Mouse (Mus musculus) liver, postnatal 0 days (tissue): ENCODE results near the gene Extl2.

Experiments
- CTCF ChIP-seq: sonication (generic); IDR thresholded peaks from 2 replicates; pipeline ENCODE4 v1.5.1; 2016; ENCODE audit warnings: antibody characterized with exemption, low read depth
- EP300 ChIP-seq: IDR thresholded peaks from 2 replicates; pipeline ENCODE4 v1.6.1; 2016; ENCODE audit warnings: antibody characterized with exemption, low read depth, mild to moderate bottlenecking

GRCm38 (mm10) chr3:115984653-115985052, 22.6 kb upstream of the Extl2 start:
- TF ChIP-seq CTCF (no peak), EP300 (no peak)
